Mouse (Mus musculus) brown adipose tissue, adult 24 weeks (tissue): ENCODE measurements around the gene Egfem1. TPM values are rescaled to one million over a fixed set of nuclear protein-coding genes. Genes with fewer than 3 reads are reported as not detected.

Source experiments
- H3K27ac ChIP-seq: fragments of 200-500 bp; replicated peaks from 2 replicates; pipeline ENCODE4 v1.5.1; 2012; ENCODE audit warnings: low read depth, mild to moderate bottlenecking, low read length
- H3K4me1 ChIP-seq: fragments of 200-500 bp; 2 replicates; pipeline ENCODE4 v1.6.1; 2012; ENCODE audit warnings: low read length, mixed read lengths; ENCODE audit not compliant: control insufficient read depth, insufficient read depth, insufficient read length
- H3K4me3 ChIP-seq: fragments of 200-500 bp; 2 replicates; pipeline ENCODE4 v1.5.1; 2012; ENCODE audit warnings: low read depth, mild to moderate bottlenecking, low read length, moderate library complexity; ENCODE audit not compliant: insufficient read depth
- polyA plus RNA-seq: library from polyadenylated mRNA; stranded (reverse); fragments of >200 nt; gene quantifications from 2 replicates; pipeline ENCODE4 v1.2.4, GENCODE M21; 2012; ENCODE audit not compliant: missing spikeins, insufficient read depth, insufficient read length

Egfem1 gene
- polyA plus RNA-seq, 1 experiment: not detected

GRCm38 (mm10) chr3:29107134-29107533 is 25.3 kb downstream of the Egfem1 start:
- H3K4me3 ChIP-seq: no peak overlapping the region
- no peak overlapping the region for H3K27ac ChIP-seq
- H3K4me1 ChIP-seq: no peaks in the 10 kb centered on the region

- Histone ChIP-seq H3K4me1 (no peaks in the 10 kb centered on the region), H3K4me3 (no peak overlapping the region), H3K27ac (no peak overlapping the region)
Observed at GRCm38 (mm10) chr3:29110321-29110720, 28.5 kb downstream of the Egfem1 start.

- Histone ChIP-seq H3K4me1 (peaks cover 6% of the 10 kb centered on the region), H3K4me3 (no peak overlapping the region), H3K27ac (no peak overlapping the region)
Observed at GRCm38 (mm10) chr3:29114517-29114916, 32.7 kb downstream of the Egfem1 start.

GRCm38 (mm10) chr3:29117379-29117778 is 35.6 kb downstream of the Egfem1 start:
- Histone ChIP-seq H3K27ac (peak overlapping the region; percentile 66), H3K4me3 (no peak overlapping the region), H3K4me1 (peaks cover 6% of the 10 kb centered on the region)

GRCm38 (mm10) chr3:29122556-29122955 is 40.7 kb downstream of the Egfem1 start:
- Histone ChIP-seq H3K4me1 (peaks cover 3% of the 10 kb centered on the region), H3K4me3 (no peak overlapping the region), H3K27ac (no peak overlapping the region)

- H3K27ac ChIP-seq: no peak overlapping the region
- no peaks in the 10 kb centered on the region for H3K4me1 ChIP-seq
- H3K4me3 ChIP-seq: no peak overlapping the region
Observed at GRCm38 (mm10) chr3:29132054-29132931, 50.5 kb downstream of the Egfem1 start.

- no peak overlapping the region for H3K4me3 ChIP-seq
- no peak overlapping the region for H3K27ac ChIP-seq
- no peaks in the 10 kb centered on the region for H3K4me1 ChIP-seq
Observed at GRCm38 (mm10) chr3:29134509-29134908, 52.7 kb downstream of the Egfem1 start.

- no peak overlapping the region for H3K27ac ChIP-seq
- no peaks in the 10 kb centered on the region for H3K4me1 ChIP-seq
- no peak overlapping the region for H3K4me3 ChIP-seq
Observed at GRCm38 (mm10) chr3:29135176-29136064, 53.6 kb downstream of the Egfem1 start.

GRCm38 (mm10) chr3:29136065-29136955 is 54.5 kb downstream of the Egfem1 start:
- no peak overlapping the region for H3K4me3 ChIP-seq
- H3K27ac ChIP-seq: no peak overlapping the region
- no peaks in the 10 kb centered on the region for H3K4me1 ChIP-seq

GRCm38 (mm10) chr3:29168401-29168800 is 86.6 kb downstream of the Egfem1 start:
- H3K27ac ChIP-seq: no peak overlapping the region
- H3K4me3 ChIP-seq: no peak overlapping the region
- H3K4me1 ChIP-seq: no peaks in the 10 kb centered on the region

GRCm38 (mm10) chr3:29169003-29169402 is 87.2 kb downstream of the Egfem1 start:
- H3K4me1 ChIP-seq: no peaks in the 10 kb centered on the region
- H3K27ac ChIP-seq: no peak overlapping the region
- no peak overlapping the region for H3K4me3 ChIP-seq

GRCm38 (mm10) chr3:29176991-29177390 is 95.2 kb downstream of the Egfem1 start:
- Histone ChIP-seq H3K27ac (no peak overlapping the region), H3K4me3 (no peak overlapping the region), H3K4me1 (no peaks in the 10 kb centered on the region)

- Histone ChIP-seq H3K4me3 (no peak overlapping the region), H3K4me1 (no peaks in the 10 kb centered on the region), H3K27ac (no peak overlapping the region)
Observed at GRCm38 (mm10) chr3:29182988-29183387, 101.2 kb downstream of the Egfem1 start.

GRCm38 (mm10) chr3:29183615-29184198 is 101.9 kb downstream of the Egfem1 start:
- H3K27ac ChIP-seq: no peak overlapping the region
- no peaks in the 10 kb centered on the region for H3K4me1 ChIP-seq
- H3K4me3 ChIP-seq: no peak overlapping the region
